23 mouse cellular contexts compared by ENCODE assay signal in genomic region chr13:81238855-81239254, GRCm38 (mm10).
DNase-seq lines count a peak whose midpoint lies in the region; ATAC-seq and TF ChIP-seq lines count a peak whose summit lies in the region.
"Had no signal": no experiment of that assay in that cellular context is flagged by ENCODE, and none has a peak within 500 bp of the region (broad histone marks: within the 10 kb centered on the region; RNA-seq: fewer than 3 reads in every experiment).

No protein-coding gene starts in this region.

- H3K27ac ChIP-seq in bone marrow, adult 2 months (ENCODE audit: control insufficient read depth, insufficient read depth, low read depth, low read length, poor library complexity) = peak overlapping the region; percentile 19; the same call in 1 of the 2 replicates
- no peak overlapping the region for H3K27ac ChIP-seq in midbrain, postnatal 0 days (ENCODE audit: low read depth, low read length)
- H3K27ac ChIP-seq: embryonic facial prominence, embryonic 13.5 days; forebrain, embryonic 12.5 days; heart, embryonic 10.5 days; hindbrain, embryonic 12.5 days; hindbrain, postnatal 0 days had no signal

- no peak overlapping the region for H3K4me2 ChIP-seq in midbrain, postnatal 0 days (ENCODE audit: low read depth, low read length, poor library complexity, severe bottlenecking)
- H3K4me2 ChIP-seq: embryonic facial prominence, embryonic 13.5 days; forebrain, embryonic 12.5 days; hindbrain, embryonic 12.5 days had no signal

- no peak for TF ChIP-seq CTCF in bone marrow, adult 2 months (IDR thresholded peaks at IDR 0.05; ENCODE audit: control insufficient read depth, insufficient read depth, low read length)
- no peak for TF ChIP-seq CTCF in midbrain, postnatal 0 days (IDR thresholded peaks at IDR 0.05)

- TF ChIP-seq POLR2A in bone marrow, adult 2 months (IDR thresholded peaks at IDR 0.05; ENCODE audit: borderline replicate concordance, control insufficient read depth, low read depth, low read length) = no peak

- H3K4me1 ChIP-seq in bone marrow, adult 2 months (ENCODE audit: control insufficient read depth, insufficient read depth, low read length) = peaks cover 2% of the 10 kb centered on the region; the same call in 1 of the 2 replicates
- no peaks in the 10 kb centered on the region for H3K4me1 ChIP-seq in midbrain, postnatal 0 days (ENCODE audit: insufficient read depth, low read length)
- H3K4me1 ChIP-seq: embryonic facial prominence, embryonic 13.5 days; forebrain, embryonic 12.5 days; heart, embryonic 10.5 days; hindbrain, embryonic 12.5 days had no signal

- WGBS in bone marrow, adult 2 months = 47% methylated on average over 7 of the region's 7 CpGs
- WGBS in midbrain, postnatal 0 days = 88% methylated on average over 7 of the region's 7 CpGs

- no peaks in the 10 kb centered on the region for H3K27me3 ChIP-seq in midbrain, postnatal 0 days (ENCODE audit: insufficient read depth, low read length)
- H3K27me3 ChIP-seq: embryonic facial prominence, embryonic 13.5 days; forebrain, embryonic 12.5 days; hindbrain, embryonic 12.5 days had no signal

- peak; percentile 25 for ATAC-seq in megakaryocyte, adult 5-6 weeks (ENCODE audit: poor library complexity, severe bottlenecking)
- ATAC-seq in midbrain, postnatal 0 days (ENCODE audit: low FRiP score) = no peak
- ATAC-seq: forebrain, postnatal 0 days; hindbrain, postnatal 0 days had no signal

- H3K36me3 ChIP-seq in midbrain, postnatal 0 days (ENCODE audit: insufficient read depth, low read length) = no peaks in the 10 kb centered on the region
- H3K36me3 ChIP-seq: embryonic facial prominence, embryonic 13.5 days; heart, embryonic 10.5 days; hindbrain, embryonic 12.5 days had no signal

- no peak overlapping the region for H3K9ac ChIP-seq in midbrain, postnatal 0 days (replicated peaks; ENCODE audit: low read length, poor library complexity, severe bottlenecking)
- H3K9ac ChIP-seq: embryonic facial prominence, embryonic 13.5 days; forebrain, embryonic 12.5 days; forebrain, postnatal 0 days; hindbrain, embryonic 12.5 days had no signal

- no peak overlapping the region for H3K4me3 ChIP-seq in bone marrow, adult 2 months (replicated peaks; ENCODE audit: control insufficient read depth, low read depth, low read length)
- no peak overlapping the region for H3K4me3 ChIP-seq in midbrain, postnatal 0 days (ENCODE audit: low read depth, low read length)
- H3K4me3 ChIP-seq: embryonic facial prominence, embryonic 13.5 days; forebrain, embryonic 12.5 days; heart, embryonic 10.5 days; hindbrain, embryonic 12.5 days had no signal

- H3K9me3 ChIP-seq in midbrain, postnatal 0 days (ENCODE audit: low read length) = no peaks in the 10 kb centered on the region
- H3K9me3 ChIP-seq: embryonic facial prominence, embryonic 13.5 days; forebrain, embryonic 12.5 days; heart, embryonic 10.5 days; hindbrain, embryonic 12.5 days had no signal

- DNase-seq in 3134 (ENCODE audit: extremely low read depth, insufficient read length, low spot score) = peak; percentile 10
- peak; percentile 13 for DNase-seq in ES-CJ7 (ENCODE audit: low read depth, low spot score)
- no peak for DNase-seq in midbrain, postnatal 0 days (ENCODE audit: low spot score)
- DNase-seq in ovary, adult 18-20 months (ENCODE audit: low spot score) = no peak
- DNase-seq in ovary, postnatal 14 days (ENCODE audit: low spot score) = no peak
- DNase-seq in frontal cortex, postnatal 25 days (ENCODE audit: low spot score in 2 of 2) = no peak
- DNase-seq: adrenal gland, adult 8-10 months; adrenal gland, postnatal 36 days; cerebellum, adult 11-12 months; cerebellum, adult 9-10 months; cerebellum, postnatal 25 days; forebrain, postnatal 0 days; gastrocnemius, postnatal 36 days; heart, adult 18-20 months; heart, postnatal 10 days; heart, postnatal 4 days had no signal

Comparison
In these comparisons a context has a peak if more than half of its experiments do, and no peak if none do; other contexts are left out.
1. DNase-seq: peak in 3134 (single experiment) and ES-CJ7 (single experiment); none in midbrain, postnatal 0 days (single experiment), ovary, adult 18-20 months (single experiment), ovary, postnatal 14 days (single experiment) and frontal cortex, postnatal 25 days (0 of 2).